Mouse (Mus musculus) spleen, adult 12 weeks (tissue): ENCODE measurements around the gene Vasn.

Experiments
- DNase-seq: peaks from one replicate; pipeline ENCODE4 v3.0.0; 2022; ENCODE audit warnings: low spot score

Vasn gene

GRCm38 (mm10) chr16:4607818-4608531, 31.8 kb upstream of the Vasn start:
- DNase-seq: peak; percentile 63

- DNase-seq: no peak
Observed at GRCm38 (mm10) chr16:4608532-4609059, 31.1 kb upstream of the Vasn start.

GRCm38 (mm10) chr16:4611193-4611592, 28.5 kb upstream of the Vasn start:
- DNase-seq: no peak

- no peak for DNase-seq
Observed at GRCm38 (mm10) chr16:4611676-4612075, 28.1 kb upstream of the Vasn start.

GRCm38 (mm10) chr16:4613736-4614135, 26.0 kb upstream of the Vasn start:
- DNase-seq: no peak

GRCm38 (mm10) chr16:4614639-4615038, 25.1 kb upstream of the Vasn start:
- DNase-seq: no peak

- no peak for DNase-seq
Observed at GRCm38 (mm10) chr16:4615297-4615696, 24.4 kb upstream of the Vasn start.

- DNase-seq: no peak
Observed at GRCm38 (mm10) chr16:4616829-4617228, 22.9 kb upstream of the Vasn start.

- no peak for DNase-seq
Observed at GRCm38 (mm10) chr16:4624074-4624473, 15.7 kb upstream of the Vasn start.

- DNase-seq: peak; percentile 81
Observed at GRCm38 (mm10) chr16:4624481-4625110, 15.1 kb upstream of the Vasn start, which contains the start of gene Pam16. TSS of gene Pam16 (minus strand) at chr16:4624988.

- no peak for DNase-seq
Observed at GRCm38 (mm10) chr16:4627105-4627504, 12.6 kb upstream of the Vasn start.

- DNase-seq: no peak
Observed at GRCm38 (mm10) chr16:4628898-4629419, 10.8 kb upstream of the Vasn start.

GRCm38 (mm10) chr16:4629950-4630349, 9.8 kb upstream of the Vasn start:
- peak; percentile 74 for DNase-seq

- DNase-seq: no peak
Observed at GRCm38 (mm10) chr16:4632050-4632449, 7.7 kb upstream of the Vasn start.

- DNase-seq: no peak
Observed at GRCm38 (mm10) chr16:4633661-4634060, 6.1 kb upstream of the Vasn start.

- DNase-seq: no peak
Observed at GRCm38 (mm10) chr16:4634681-4635080, 5.1 kb upstream of the Vasn start.

- no peak for DNase-seq
Observed at GRCm38 (mm10) chr16:4635760-4636159, 4.0 kb upstream of the Vasn start.

GRCm38 (mm10) chr16:4638891-4639390, 800 bp upstream of the Vasn start:
- no peak for DNase-seq

- DNase-seq: no peak
Observed at GRCm38 (mm10) chr16:4640267-4641005, 695 bp downstream of the Vasn start.

- DNase-seq: no peak
Observed at GRCm38 (mm10) chr16:4641119-4641838, 1.5 kb downstream of the Vasn start.

GRCm38 (mm10) chr16:4642190-4642589, 2.4 kb downstream of the Vasn start:
- DNase-seq: no peak

GRCm38 (mm10) chr16:4642937-4643336, 3.2 kb downstream of the Vasn start:
- DNase-seq: no peak
